Mouse (Mus musculus): Measurements from ENCODE around the gene Pigz. TPM values are rescaled to one million over a fixed set of nuclear protein-coding genes. Genes with fewer than 3 reads are reported as not detected.

The Pigz gene
- polyA plus RNA-seq, 2 experiments from 2014 or later = 0.44 to 0.64 TPM

Other genes with a start within 250 kb of the Pigz start
- gene Meltf, start 55.0 kb upstream of the Pigz start, polyA plus RNA-seq (2017; shearing (Covaris generic)) = not detected
- gene 0610012G03Rik, start 14.6 kb downstream of the Pigz start, polyA plus RNA-seq (2017; shearing (Covaris generic)) = 1 to 10 TPM; 5.5 to 7.3 TPM
- 10 to 100 TPM; 32.3 to 38.7 TPM for gene Ncbp2, start 14.7 kb downstream of the Pigz start, polyA plus RNA-seq (2017; shearing (Covaris generic))
- 1 to 10 TPM; 9.4 to 9.5 TPM for gene Senp5, start 69.4 kb downstream of the Pigz start, polyA plus RNA-seq (2017; shearing (Covaris generic))
- 10 to 100 TPM; 67.6 to 72.8 TPM for gene Pak2, start 145.5 kb downstream of the Pigz start, polyA plus RNA-seq (2017; shearing (Covaris generic))
- gene Pigx, start 165.9 kb downstream of the Pigz start, polyA plus RNA-seq (2017; shearing (Covaris generic)) = 100 to 1,000 TPM; 138 to 151 TPM
- 10 to 100 TPM; 35.3 to 39.2 TPM for gene Cep19, start 165.9 kb downstream of the Pigz start, polyA plus RNA-seq (2017; shearing (Covaris generic))
- gene Nrros, start 231.7 kb downstream of the Pigz start, polyA plus RNA-seq (2017; shearing (Covaris generic)) = 10 to 100 TPM; 65.3 to 71.7 TPM
- gene Bex6, start 246.0 kb downstream of the Pigz start, polyA plus RNA-seq (2017; shearing (Covaris generic)) = not detected

Measured in activated CD4-positive, CD25-positive, alpha-beta regulatory T cell, adult 4 months (primary cell).